Mouse (Mus musculus) liver, embryonic 14.5 days (tissue): ENCODE measurements around the gene Hmgb3.

ENCODE experiments used
- CTCF ChIP-seq: IDR thresholded peaks from 2 replicates; pipeline ENCODE4 v1.5.1; 2016; ENCODE audit warnings: antibody characterized with exemption, low read depth, control low read depth
- EP300 ChIP-seq: IDR thresholded peaks from 2 replicates; pipeline ENCODE4 v1.6.1; 2016; ENCODE audit warnings: antibody characterized with exemption, low read depth

DNA sequence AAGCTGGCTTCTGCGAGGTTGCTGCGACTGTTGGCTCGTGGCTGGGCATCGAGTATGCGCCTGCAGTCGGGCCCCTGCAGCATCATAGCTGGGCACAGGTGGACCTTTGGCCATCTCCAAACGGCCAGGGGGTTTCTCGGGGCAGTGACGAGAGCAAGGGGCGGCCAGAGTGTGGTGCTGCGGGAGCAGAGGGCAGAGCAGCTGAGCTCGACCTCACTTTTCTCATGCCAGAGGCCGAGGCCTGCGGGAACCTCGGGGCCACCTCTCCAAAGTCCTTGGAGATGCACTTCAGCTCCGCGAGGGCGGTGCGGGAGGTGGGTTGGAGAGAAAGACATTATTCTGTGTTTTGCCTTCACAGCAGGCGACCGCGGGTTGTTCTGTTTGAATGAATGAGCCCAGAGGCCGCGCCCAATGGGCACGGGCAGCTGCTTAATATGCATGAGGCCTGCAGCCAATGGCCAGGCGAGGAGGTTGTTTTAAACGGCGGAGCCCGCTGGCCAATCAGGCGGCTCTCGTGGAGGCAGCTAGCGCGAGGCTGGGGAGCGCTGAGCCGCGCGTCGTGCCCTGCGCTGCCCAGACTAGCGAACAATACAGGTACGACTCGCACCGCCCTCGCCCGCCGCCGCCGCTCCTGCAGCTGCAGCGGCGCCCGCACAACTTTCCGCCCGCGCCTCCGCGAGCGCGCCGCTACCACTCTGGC lies at the start of gene Hmgb3:
- TF ChIP-seq CTCF (peak; percentile 12; the same call in 1 of the 2 replicates), EP300 (no peak)
